Mouse (Mus musculus) heart, embryonic 13.5 days (tissue): ENCODE measurements around the gene Fam193b. TPM values are rescaled to one million over a fixed set of nuclear protein-coding genes. Genes with fewer than 3 reads are reported as not detected.

Experiments
- ATAC-seq: fragments of 200-750 bp; cut with Nextera tagmentation; 2 replicates; pipeline ENCODE4 v1.8.0; 2017; ENCODE audit warnings: moderate TSS enrichment; ENCODE audit not compliant: insufficient number of reproducible peaks, low FRiP score, low TSS enrichment; ENCODE audit errors: extremely low read depth
- H3K27ac ChIP-seq: fragments of 300-500 bp; sonication (generic); replicated peaks from 2 replicates; pipeline ENCODE4 v1.5.1; 2015; ENCODE audit warnings: moderate library complexity, mild to moderate bottlenecking, inconsistent platforms
- H3K27me3 ChIP-seq: fragments of 300-500 bp; sonication (generic); replicated peaks from 2 replicates; pipeline ENCODE4 v1.6.1; 2015; ENCODE audit warnings: mild to moderate bottlenecking, inconsistent platforms
- H3K36me3 ChIP-seq: fragments of 300-500 bp; sonication (generic); 2 replicates; pipeline ENCODE4 v1.6.1; 2015; ENCODE audit warnings: mild to moderate bottlenecking, inconsistent platforms
- H3K4me1 ChIP-seq: fragments of 300-500 bp; sonication (generic); 2 replicates; pipeline ENCODE4 v1.6.1; 2015; ENCODE audit warnings: inconsistent platforms
- H3K4me2 ChIP-seq: fragments of 300-500 bp; sonication (generic); 2 replicates; pipeline ENCODE4 v1.6.1; 2015; ENCODE audit warnings: inconsistent platforms, mild to moderate bottlenecking, moderate library complexity
- H3K4me3 ChIP-seq: fragments of 300-500 bp; sonication (generic); 2 replicates; pipeline ENCODE4 v1.5.1; 2015; ENCODE audit warnings: moderate library complexity, mild to moderate bottlenecking, inconsistent platforms
- H3K9ac ChIP-seq: fragments of 300-500 bp; sonication (generic); 2 replicates; pipeline ENCODE4 v1.6.1; 2015; ENCODE audit warnings: inconsistent platforms, mild to moderate bottlenecking, moderate library complexity
- H3K9me3 ChIP-seq: fragments of 300-500 bp; sonication (generic); 2 replicates; pipeline ENCODE4 v1.6.1; 2016; ENCODE audit warnings: inconsistent platforms
- WGBS: fragments of 180-500 bp; shearing (Covaris S2); methylation state at CpG from one replicate; pipeline ENCODE4 v1.1.7; 2015; ENCODE audit warnings: mixed read lengths; 5-methylcytosine and 5-hydroxymethylcytosine counted together
- polyA plus RNA-seq: library from polyadenylated mRNA; unstranded; fragments of >200 nt; fragmentation: Nextera tagmentation; extraction: Ambion mirVana; gene quantifications from 2 replicates; pipeline ENCODE4 v1.2.1, GENCODE M21; 2015

The Fam193b gene
- polyA plus RNA-seq, 1 experiment from 2014 or later = 23.7 TPM

DNA sequence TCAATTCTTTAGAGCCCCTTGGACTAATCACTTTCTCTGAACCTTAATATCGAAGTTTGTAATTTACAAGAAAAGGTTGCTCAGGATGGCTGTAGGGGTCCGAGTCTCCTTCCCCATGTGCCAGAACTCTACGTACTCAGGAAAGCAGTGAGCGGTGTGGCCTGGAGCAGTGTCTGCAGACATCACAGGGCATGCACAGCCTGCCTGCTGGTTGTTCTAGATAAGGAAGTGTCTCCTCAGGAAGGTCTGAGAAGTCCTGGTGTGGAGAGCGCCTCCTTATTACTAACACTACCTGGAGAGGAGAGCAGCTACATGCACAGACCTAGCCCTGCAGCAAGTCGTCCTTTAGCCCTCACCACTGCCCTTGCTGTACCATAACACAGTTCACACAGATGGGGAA is 26.1 kb downstream of the Fam193b start:
- H3K27ac ChIP-seq = no peak overlapping the region
- H3K36me3 ChIP-seq = peaks cover 100% of the 10 kb centered on the region
- H3K4me3 ChIP-seq = no peak overlapping the region
- WGBS = 82% methylated on average over 6 of the region's 6 CpGs
- ATAC-seq = no peak
- H3K27me3 ChIP-seq = no peaks in the 10 kb centered on the region
- H3K4me2 ChIP-seq = no peak overlapping the region
- no peak overlapping the region for H3K9ac ChIP-seq
- no peaks in the 10 kb centered on the region; the same call in 1 of the 2 replicates for H3K4me1 ChIP-seq
- no peaks in the 10 kb centered on the region for H3K9me3 ChIP-seq

DNA sequence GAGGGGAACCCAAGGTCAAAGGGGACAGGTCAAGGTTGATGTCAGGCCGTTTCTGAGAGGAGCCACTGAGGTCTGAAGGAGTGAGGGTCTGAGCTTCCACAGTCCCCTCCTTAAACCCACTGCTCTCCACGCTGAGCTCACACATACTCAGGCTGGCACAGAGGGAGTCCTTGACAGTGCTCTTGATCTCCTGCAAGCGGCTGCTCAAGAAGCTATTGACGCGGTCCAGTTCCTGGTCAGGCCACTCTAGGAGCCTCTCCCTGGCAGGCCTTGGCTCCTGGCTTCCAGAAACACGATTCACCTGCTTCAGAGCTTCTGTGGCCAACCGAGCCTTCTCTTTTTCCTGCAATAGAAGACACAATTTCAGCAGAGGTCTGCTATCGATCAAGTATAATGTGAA is 27.5 kb downstream of the Fam193b start:
- ATAC-seq = no peak
- H3K36me3 ChIP-seq = peaks cover 100% of the 10 kb centered on the region
- no peak overlapping the region for H3K4me3 ChIP-seq
- no peaks in the 10 kb centered on the region for H3K27me3 ChIP-seq
- H3K4me1 ChIP-seq = no peaks in the 10 kb centered on the region
- WGBS = 89% methylated on average over 8 of the region's 8 CpGs
- no peaks in the 10 kb centered on the region for H3K9me3 ChIP-seq
- no peak overlapping the region for H3K4me2 ChIP-seq
- H3K9ac ChIP-seq = no peak overlapping the region
- H3K27ac ChIP-seq = no peak overlapping the region

DNA sequence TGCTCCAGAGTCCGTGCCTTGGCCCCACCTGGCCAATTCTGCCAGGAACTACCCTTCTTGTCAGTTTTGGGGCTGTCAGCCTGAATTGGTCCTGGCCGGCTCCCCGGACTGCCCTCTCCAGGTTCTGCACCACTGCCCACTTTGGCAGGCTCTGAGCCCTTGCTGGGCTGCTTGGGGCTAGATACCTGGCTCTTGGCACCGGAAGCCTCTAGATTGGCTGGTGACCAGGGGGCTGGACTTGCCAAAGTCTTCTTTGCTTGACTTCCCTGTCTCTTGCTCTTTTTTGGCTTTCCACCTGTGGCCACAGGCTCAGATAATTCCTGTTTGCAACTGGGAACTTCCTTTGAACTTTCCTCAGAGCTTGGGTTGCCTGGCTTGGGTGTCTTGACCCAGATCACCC is 28.0 kb downstream of the Fam193b start:
- WGBS = 93% methylated on average over 4 of the region's 4 CpGs
- Histone ChIP-seq H3K9ac (no peak overlapping the region), H3K4me3 (no peak overlapping the region), H3K4me1 (no peaks in the 10 kb centered on the region), H3K4me2 (no peak overlapping the region), H3K9me3 (no peaks in the 10 kb centered on the region), H3K27ac (no peak overlapping the region), H3K27me3 (no peaks in the 10 kb centered on the region), H3K36me3 (peaks cover 98% of the 10 kb centered on the region)
- ATAC-seq = no peak

DNA sequence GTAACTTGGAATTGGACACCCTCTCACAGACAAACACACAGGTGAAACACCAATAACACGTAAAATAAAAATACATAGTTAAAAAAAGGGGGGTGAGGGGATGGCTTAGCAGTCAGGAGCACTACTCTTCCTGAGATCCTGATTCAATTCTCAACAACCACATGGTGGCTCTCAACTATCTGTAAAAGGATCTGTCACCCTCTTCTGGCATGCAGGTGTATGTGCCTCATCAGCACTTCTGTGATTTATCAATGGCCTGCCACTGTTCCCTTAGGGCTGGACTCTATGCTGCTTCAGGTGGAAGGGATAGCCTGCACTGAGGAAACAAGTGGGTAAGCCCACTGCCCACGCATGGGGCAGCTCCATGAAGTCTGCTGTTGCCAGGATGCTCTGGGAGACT is 30.0 kb downstream of the Fam193b start:
- no peak for ATAC-seq
- no peak overlapping the region for H3K4me2 ChIP-seq
- peaks cover 6% of the 10 kb centered on the region for H3K4me1 ChIP-seq
- H3K27me3 ChIP-seq = no peaks in the 10 kb centered on the region
- no peak overlapping the region for H3K9ac ChIP-seq
- no peak overlapping the region for H3K4me3 ChIP-seq
- peaks cover 86% of the 10 kb centered on the region for H3K36me3 ChIP-seq
- H3K27ac ChIP-seq = no peak overlapping the region
- WGBS = 86% methylated on average over 2 of the region's 2 CpGs
- no peaks in the 10 kb centered on the region for H3K9me3 ChIP-seq

DNA sequence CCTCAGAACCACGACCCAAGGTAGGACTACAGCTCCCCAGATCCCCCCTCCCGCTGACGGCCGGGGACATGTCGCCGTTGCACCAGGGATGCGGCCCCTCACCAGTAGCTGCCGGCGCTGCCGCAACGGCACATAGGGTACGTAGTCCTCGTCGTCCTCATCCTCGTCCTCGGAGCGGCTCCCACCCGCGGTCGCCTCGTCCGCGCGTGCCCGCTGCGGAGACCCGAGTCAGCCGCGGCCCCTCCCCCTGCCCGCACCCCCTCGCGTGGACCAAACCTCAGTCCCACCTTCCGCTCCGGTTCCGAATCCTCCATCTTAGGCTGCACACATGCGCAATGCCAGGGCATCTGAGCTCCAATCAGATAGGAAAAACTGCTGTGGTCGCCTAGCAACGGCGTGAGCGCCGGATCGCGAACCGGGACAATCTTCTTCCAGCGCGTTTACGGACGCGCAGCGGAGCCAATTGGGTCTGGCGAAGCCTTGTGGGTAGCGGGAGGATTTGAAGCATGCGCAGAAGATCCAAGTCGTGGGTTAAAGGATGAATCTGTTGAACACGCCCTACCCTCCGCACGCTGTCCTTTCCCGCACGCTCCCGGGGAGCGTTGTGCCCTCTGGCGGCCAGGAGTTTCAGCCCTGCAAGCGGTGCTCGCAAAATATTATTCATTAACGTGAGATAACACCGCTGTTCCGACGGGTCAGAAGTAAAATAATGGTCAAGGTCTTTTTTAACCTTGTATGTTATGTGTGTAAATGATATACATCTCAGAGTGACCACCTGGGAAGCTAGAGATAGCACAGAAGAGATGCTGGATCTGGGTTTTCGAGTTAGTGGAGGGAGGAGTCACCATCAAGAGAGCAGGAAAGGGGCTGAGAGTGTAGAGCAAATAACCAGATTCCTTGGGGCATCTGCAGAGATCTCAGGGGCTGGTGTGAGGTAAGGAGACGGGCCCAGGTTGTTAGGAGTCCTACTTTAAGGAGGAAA is 34.4 kb downstream of the Fam193b start, which contains the start of gene Ddx41:
Gene Ddx41 (minus strand): TSS at position 465 of the 982 bp plus-strand sequence.
- Histone ChIP-seq H3K9me3 (no peaks in the 10 kb centered on the region), H3K27ac (peak within 1 kb of the TSS; percentile 26), H3K9ac (peak within 1 kb of the TSS; percentile 89), H3K4me1 (peaks cover 16% of the 10 kb centered on the region), H3K36me3 (peaks cover 79% of the 10 kb centered on the region), H3K4me2 (peak within 1 kb of the TSS; percentile 97), H3K27me3 (no peaks in the 10 kb centered on the region), H3K4me3 (peak within 1 kb of the TSS; percentile 98)
- peak; percentile 93 for ATAC-seq
- WGBS = 1% methylated on average over 70 of the region's 70 CpGs

DNA sequence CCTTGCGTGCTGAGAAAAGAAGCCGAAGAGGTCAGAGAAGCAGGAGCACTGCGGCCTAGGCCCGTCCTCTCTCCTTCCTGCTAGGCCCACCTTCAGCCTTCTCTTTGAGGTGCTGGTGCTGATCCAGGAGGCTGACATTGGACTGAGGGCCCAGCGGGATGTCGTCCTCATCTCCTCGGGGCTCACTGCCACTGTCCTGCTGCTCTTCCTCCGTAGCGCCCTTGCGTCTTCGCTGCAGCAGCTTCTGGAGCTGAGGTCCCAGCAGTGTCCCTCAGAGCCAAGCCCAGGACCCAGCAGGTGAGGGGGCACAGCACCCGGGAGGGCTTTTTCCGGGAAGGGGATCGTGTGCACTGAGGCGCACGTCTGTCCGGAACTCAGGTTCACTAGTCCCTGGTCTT is 35.1 kb downstream of the Fam193b start:
- Histone ChIP-seq H3K4me1 (peaks cover 16% of the 10 kb centered on the region), H3K27me3 (no peaks in the 10 kb centered on the region), H3K9me3 (no peaks in the 10 kb centered on the region), H3K36me3 (peaks cover 79% of the 10 kb centered on the region), H3K9ac (peak overlapping the region; percentile 89), H3K27ac (peak overlapping the region; percentile 26), H3K4me3 (peak overlapping the region; percentile 98), H3K4me2 (peak overlapping the region; percentile 97)
- WGBS = 18% methylated on average over 17 of the region's 17 CpGs
- ATAC-seq = no peak

DNA sequence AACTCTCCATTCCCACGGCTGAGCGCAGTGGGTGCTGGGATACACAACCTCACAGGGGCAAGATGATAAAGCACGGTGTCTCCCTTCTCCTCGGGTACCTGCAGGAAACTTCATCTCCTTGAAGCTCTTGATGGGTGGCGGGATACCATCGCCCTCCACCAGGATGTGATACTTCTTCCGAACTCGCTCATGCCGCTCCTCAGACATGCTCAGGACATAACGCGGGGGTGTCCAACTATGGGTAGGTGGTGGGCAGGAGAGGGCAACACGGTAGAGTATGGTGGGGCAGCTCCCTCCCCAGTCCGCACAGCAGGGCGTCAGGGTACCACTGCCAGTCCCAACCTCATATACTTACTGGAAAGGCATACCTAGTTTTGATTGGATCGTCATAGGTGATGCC is 35.7 kb downstream of the Fam193b start:
- Histone ChIP-seq H3K4me2 (peak overlapping the region; percentile 97), H3K36me3 (peaks cover 79% of the 10 kb centered on the region), H3K27ac (no peak overlapping the region), H3K9me3 (no peaks in the 10 kb centered on the region), H3K9ac (0 out of 2 replicates have a peak overlapping the region, but pooled peaks have one; percentile 33), H3K4me3 (peak overlapping the region; percentile 98), H3K27me3 (no peaks in the 10 kb centered on the region), H3K4me1 (peaks cover 16% of the 10 kb centered on the region)
- no peak for ATAC-seq
- 90% methylated on average over 15 of the region's 15 CpGs for WGBS

DNA sequence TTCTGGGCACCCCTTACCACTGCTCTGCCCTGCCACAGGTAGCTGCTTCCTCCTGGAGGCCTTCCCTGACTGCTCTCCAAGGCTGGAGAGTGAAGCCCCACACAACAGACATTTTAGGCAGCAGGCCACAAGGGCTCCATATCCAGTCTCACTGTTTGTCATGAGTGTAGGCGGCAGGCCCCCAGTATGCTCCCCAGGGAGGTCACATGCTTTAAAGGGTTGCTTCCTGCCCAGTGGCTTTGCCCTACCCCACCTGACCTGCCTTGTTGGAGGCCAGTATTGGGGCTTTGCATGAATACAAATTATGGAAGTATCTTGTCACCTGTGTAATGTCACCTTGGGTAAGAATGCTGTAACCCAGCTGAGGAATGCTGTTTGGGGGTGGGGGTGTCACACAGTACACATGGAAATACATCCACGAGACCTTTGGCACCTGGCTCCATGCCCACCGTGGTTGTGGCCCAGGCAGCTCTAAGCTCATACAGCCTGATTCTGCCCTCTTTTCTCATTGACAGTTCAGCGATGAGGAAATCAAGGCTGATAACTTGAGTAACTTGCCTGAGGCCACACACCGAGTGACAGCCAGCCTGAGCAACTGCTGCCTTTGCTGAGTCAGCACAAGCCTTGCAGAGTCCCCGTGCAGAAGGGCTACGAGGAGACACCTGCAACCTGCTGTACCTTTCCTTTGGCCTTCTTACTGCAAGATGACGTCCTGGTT is 41.6 kb downstream of the Fam193b start, which contains the start of gene Dok3:
Gene Dok3 (minus strand): TSS at position 99 of the 718 bp plus-strand sequence.
- Histone ChIP-seq H3K4me2 (no peak within 1 kb of the TSS), H3K4me3 (no peak within 1 kb of the TSS), H3K27me3 (no peaks in the 10 kb centered on the region), H3K9me3 (no peaks in the 10 kb centered on the region), H3K36me3 (peaks cover 55% of the 10 kb centered on the region), H3K9ac (no peak within 1 kb of the TSS), H3K27ac (no peak within 1 kb of the TSS), H3K4me1 (0 out of 2 replicates have a peak, but pooled peaks cover 5% of the 10 kb centered on the region)
- no peak for ATAC-seq
- WGBS = 63% methylated on average over 8 of the region's 8 CpGs

DNA sequence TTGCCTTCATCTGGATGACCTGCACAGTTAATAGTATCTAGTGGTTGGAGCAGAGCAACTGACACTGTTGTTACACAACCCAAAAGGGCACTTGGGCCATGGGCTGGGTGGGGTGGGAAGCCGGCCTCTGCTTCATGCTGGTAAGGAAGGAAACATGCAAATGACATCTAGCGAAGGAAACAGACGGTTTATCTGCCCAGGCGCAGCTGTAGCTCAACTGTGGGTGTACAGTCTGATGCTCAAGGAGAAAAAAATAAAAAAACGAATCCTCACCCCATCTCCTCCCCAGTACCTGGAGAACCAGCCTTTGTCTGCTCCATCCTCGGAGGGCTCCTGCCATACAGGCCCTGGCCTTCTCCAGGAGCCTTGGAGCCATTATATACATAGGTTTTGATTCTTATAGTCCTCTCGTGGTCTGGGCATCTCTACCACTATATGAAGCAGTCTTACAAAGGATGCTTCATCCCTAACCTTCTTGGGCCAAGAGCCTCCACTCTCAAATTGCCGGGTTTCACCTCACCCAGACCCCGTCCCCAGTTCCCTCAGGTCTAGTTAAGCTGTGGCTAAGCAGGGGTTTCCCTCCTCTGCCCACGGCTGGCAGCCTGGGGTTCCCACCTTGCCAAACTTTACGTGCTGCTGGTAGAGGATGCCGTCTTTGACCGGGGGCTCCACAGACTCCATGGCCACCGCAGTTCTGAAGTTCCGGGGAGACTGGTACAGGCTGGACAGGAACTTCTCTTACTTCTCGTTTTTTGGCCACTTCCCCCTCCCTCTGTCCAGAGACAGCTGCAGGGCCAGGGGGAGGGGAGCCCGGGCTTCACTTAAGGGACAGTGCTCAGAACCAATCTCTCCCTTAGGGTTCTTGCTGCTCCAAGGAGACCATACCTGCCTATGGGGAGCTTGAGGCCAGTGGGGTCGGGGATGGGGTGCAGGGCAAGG is 42.8 kb downstream of the Fam193b start:
- no peak for ATAC-seq
- H3K9me3 ChIP-seq = no peaks in the 10 kb centered on the region
- H3K36me3 ChIP-seq = peaks cover 42% of the 10 kb centered on the region
- 0 out of 2 replicates have a peak, but pooled peaks cover 6% of the 10 kb centered on the region for H3K27me3 ChIP-seq
- 73% methylated on average over 18 of the region's 18 CpGs for WGBS
- H3K4me2 ChIP-seq = no peak overlapping the region
- no peak overlapping the region for H3K9ac ChIP-seq
- peaks cover 16% of the 10 kb centered on the region; the same call in 1 of the 2 replicates for H3K4me1 ChIP-seq
- H3K27ac ChIP-seq = no peak overlapping the region
- H3K4me3 ChIP-seq = no peak overlapping the region

DNA sequence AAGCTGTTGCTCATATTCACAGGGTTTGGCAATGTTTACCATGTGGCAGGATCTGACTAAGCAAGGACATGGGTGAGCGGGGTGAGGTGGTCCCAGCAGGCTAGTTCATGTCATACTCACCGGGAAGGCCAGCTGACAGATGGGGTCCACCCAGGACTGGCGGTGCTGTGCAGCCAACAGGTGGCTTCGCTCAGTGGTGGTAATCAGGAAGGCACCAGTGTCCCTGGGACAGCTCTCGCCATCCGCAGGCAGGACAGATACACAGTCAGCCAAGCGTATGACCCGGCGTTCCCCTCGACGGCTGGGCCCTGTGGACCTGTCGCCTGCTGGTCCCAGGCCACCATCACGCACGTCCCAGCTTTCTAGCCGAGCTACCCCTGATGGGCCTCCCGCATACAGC is 43.7 kb downstream of the Fam193b start:
- peaks cover 33% of the 10 kb centered on the region for H3K36me3 ChIP-seq
- peaks cover 20% of the 10 kb centered on the region; the same call in 1 of the 2 replicates for H3K4me1 ChIP-seq
- H3K27me3 ChIP-seq = 0 out of 2 replicates have a peak, but pooled peaks cover 6% of the 10 kb centered on the region
- no peak overlapping the region for H3K4me3 ChIP-seq
- H3K9ac ChIP-seq = no peak overlapping the region
- ATAC-seq = no peak; the same call in 1 of the 2 replicates
- H3K9me3 ChIP-seq = no peaks in the 10 kb centered on the region
- no peak overlapping the region for H3K4me2 ChIP-seq
- WGBS = 83% methylated on average over 16 of the region's 16 CpGs
- no peak overlapping the region for H3K27ac ChIP-seq
